Mouse (Mus musculus) liver, postnatal 0 days (tissue): ENCODE measurements around the gene Dpm2. TPM values are rescaled to one million over a fixed set of nuclear protein-coding genes. Genes with fewer than 3 reads are reported as not detected.

ENCODE experiments used
- ATAC-seq: fragments of 200-750 bp; cut with Nextera tagmentation; 2 replicates; pipeline ENCODE4 v1.8.0; 2017; ENCODE audit warnings: mild to moderate bottlenecking, moderate library complexity
- DNase-seq: peaks from one replicate; pipeline ENCODE4 v3.0.0-alpha.2; 2016
- H3K27ac ChIP-seq: fragments of 300-500 bp; sonication (generic); 2 replicates; pipeline ENCODE4 v1.5.1; 2014; ENCODE audit warnings: antibody characterized with exemption, moderate library complexity, mild to moderate bottlenecking, low read depth
- H3K27me3 ChIP-seq: fragments of 300-500 bp; sonication (generic); 2 replicates; pipeline ENCODE4 v1.6.1; 2014; ENCODE audit warnings: low read length, control low read depth, mixed read lengths; ENCODE audit not compliant: insufficient read depth
- H3K36me3 ChIP-seq: fragments of 300-500 bp; sonication (generic); replicated peaks from 2 replicates; pipeline ENCODE4 v1.6.1; 2014; ENCODE audit warnings: mild to moderate bottlenecking, control low read depth, low read length, moderate library complexity, mixed read lengths; ENCODE audit not compliant: insufficient read depth
- H3K4me1 ChIP-seq: fragments of 300-500 bp; sonication (generic); 2 replicates; pipeline ENCODE4 v1.6.1; 2014; ENCODE audit warnings: antibody characterized with exemption, mild to moderate bottlenecking, control low read depth; ENCODE audit not compliant: insufficient read depth
- H3K4me2 ChIP-seq: fragments of 300-500 bp; sonication (generic); 2 replicates; pipeline ENCODE4 v1.6.1; 2014; ENCODE audit warnings: low read depth, mild to moderate bottlenecking, low read length, moderate library complexity, mixed read lengths
- H3K4me3 ChIP-seq: fragments of 300-500 bp; sonication (generic); 2 replicates; pipeline ENCODE4 v1.5.1; 2014; ENCODE audit warnings: low read depth, low read length
- H3K9ac ChIP-seq: fragments of 300-500 bp; sonication (generic); replicated peaks from 2 replicates; pipeline ENCODE4 v1.6.1; 2014; ENCODE audit warnings: mild to moderate bottlenecking, moderate library complexity
- H3K9me3 ChIP-seq: fragments of 300-500 bp; sonication (generic); 2 replicates; pipeline ENCODE4 v1.6.1; 2016; ENCODE audit warnings: mild to moderate bottlenecking, control low read depth, low read length, mixed read lengths
- CTCF ChIP-seq: sonication (generic); IDR thresholded peaks from 2 replicates; pipeline ENCODE4 v1.5.1; 2016; ENCODE audit warnings: antibody characterized with exemption, low read depth
- EP300 ChIP-seq: IDR thresholded peaks from 2 replicates; pipeline ENCODE4 v1.6.1; 2016; ENCODE audit warnings: antibody characterized with exemption, low read depth, mild to moderate bottlenecking
- WGBS: fragments of 180-500 bp; shearing (Covaris S2); extraction: QIAGEN DNeasy Blood & Tissue Kit; methylation state at CpG from one replicate; pipeline ENCODE4 v1.1.7; 2014; ENCODE audit not compliant: insufficient replicate concordance; 5-methylcytosine and 5-hydroxymethylcytosine counted together
- polyA plus RNA-seq: library from polyadenylated mRNA; unstranded; fragments of >200 nt; fragmentation: Nextera tagmentation; extraction: Ambion mirVana; gene quantifications from 2 replicates; pipeline ENCODE4 v1.2.1, GENCODE M21; 2015

Dpm2 gene
- polyA plus RNA-seq, 1 experiment from 2014 or later = 41.7 TPM

DNA sequence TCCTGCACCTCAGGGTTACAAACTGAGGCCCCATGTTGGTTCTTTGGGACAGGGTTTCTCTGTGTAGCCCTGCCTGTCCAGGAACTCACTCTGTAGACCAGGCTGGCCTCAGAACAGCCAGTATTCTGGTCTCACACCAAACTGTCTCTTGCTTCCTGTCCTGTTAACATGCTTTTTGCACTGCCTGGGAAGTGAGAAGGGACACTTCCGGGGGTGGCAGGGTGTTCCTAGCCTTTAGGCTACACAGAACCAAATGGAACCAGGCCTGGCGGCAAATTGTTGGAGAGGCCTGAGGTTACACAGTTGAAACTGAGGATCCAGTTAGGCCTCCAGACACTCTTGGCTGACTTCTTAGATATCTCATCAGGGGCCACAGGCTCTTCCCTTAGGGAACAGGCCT lies 37.5 kb upstream of the Dpm2 start:
- Histone ChIP-seq H3K27me3 (peaks cover 17% of the 10 kb centered on the region), H3K36me3 (no peaks in the 10 kb centered on the region), H3K27ac (no peak overlapping the region), H3K4me1 (peaks cover 33% of the 10 kb centered on the region), H3K4me2 (no peak overlapping the region), H3K4me3 (no peak overlapping the region), H3K9me3 (no peaks in the 10 kb centered on the region), H3K9ac (no peak overlapping the region)
- DNase-seq = no peak
- TF ChIP-seq CTCF (no peak), EP300 (no peak)
- WGBS = 82% methylated on average over 2 of the region's 2 CpGs
- no peak for ATAC-seq

DNA sequence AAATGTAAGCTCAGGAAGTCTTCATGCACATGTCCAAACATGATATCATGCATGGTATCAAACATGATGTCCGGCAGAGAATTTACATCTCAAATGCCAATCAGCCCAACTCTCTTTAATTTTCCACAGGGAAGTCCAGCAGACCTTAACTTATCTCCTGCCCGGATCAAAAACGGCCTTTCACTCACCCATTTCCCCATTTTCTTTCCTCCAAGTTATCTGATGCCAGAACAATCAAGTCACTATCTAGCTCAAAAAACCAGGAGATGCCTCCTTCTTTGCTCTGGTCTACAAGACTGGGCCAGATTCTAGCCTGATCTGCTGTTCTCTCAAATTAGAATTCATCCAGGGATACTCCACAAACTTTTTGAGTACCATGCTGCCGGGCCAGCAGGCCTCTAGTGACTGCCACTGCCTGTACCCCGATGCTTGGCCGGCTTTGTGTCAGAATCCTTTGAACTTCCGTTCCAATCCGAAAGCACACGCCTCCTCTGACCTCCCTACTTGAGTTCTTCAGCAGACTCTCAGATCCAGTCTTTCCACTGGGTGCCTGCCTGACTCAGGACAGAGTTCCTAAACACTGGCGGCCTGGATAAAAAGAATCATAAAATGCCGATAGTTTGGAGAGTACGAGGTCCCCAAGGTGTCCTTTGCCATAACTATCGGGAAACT lies 36.5 kb upstream of the Dpm2 start:
- Histone ChIP-seq H3K9ac (peak overlapping the region; percentile 71), H3K9me3 (no peaks in the 10 kb centered on the region), H3K4me2 (peak overlapping the region; percentile 94), H3K4me1 (peaks cover 39% of the 10 kb centered on the region), H3K4me3 (peak overlapping the region; percentile 73), H3K27me3 (peaks cover 17% of the 10 kb centered on the region), H3K27ac (peak overlapping the region; percentile 88), H3K36me3 (no peaks in the 10 kb centered on the region)
- DNase-seq = peak; percentile 51
- no peak for ATAC-seq
- 12% methylated on average over 13 of the region's 13 CpGs for WGBS
- TF ChIP-seq CTCF = no peak
- no peak for TF ChIP-seq EP300

DNA sequence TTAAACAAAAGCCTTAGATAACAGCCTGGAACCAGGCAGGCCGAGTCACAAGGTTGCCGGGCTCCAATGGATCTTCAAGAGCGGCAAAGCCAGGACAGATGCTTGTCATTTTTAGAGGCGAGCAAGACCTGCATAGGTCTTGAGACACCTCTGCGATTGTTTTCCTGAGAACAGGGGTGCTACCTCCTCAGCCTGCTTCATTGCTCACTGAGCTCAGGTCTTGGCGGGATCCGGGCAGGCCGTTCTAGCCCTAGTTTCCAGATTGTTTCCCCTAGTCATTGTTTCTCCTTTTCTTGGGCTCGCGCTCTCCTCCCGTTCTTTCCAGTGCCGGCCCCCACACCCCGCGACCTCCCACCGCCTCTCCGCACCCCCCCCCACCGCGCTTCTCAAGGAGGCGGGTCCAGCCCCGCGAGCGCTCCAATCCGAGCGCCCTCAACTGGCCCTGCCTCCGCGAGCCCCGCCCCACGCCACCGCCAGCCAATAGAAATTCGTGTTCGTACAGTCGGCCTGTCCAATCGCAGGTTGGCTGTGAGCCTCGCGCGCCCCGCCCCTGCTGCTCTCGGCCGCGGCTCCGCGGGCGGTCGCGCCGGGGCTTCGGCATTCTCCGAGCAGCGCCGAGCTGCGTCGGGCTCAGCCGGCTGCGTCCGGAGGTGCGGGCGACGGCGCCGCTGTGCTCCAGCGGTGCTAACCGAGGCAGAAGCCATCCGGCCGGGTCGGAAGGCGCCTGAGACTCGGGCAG lies 35.8 kb upstream of the Dpm2 start, which contains the start of gene Fam102a:
TSS of gene Fam102a (plus strand) at position 600 of the 739 bp plus-strand sequence.
- peak within 1 kb of the TSS; percentile 88 for H3K27ac ChIP-seq
- ATAC-seq (peak; percentile 93), DNase-seq (peak; percentile 98)
- H3K4me3 ChIP-seq = peak within 1 kb of the TSS; percentile 73
- H3K9me3 ChIP-seq = no peaks in the 10 kb centered on the region
- peaks cover 17% of the 10 kb centered on the region for H3K27me3 ChIP-seq
- WGBS = under 1% methylated on average over 67 of the region's 67 CpGs
- no peaks in the 10 kb centered on the region for H3K36me3 ChIP-seq
- H3K9ac ChIP-seq = peak within 1 kb of the TSS; percentile 78
- no peak for TF ChIP-seq CTCF
- TF ChIP-seq EP300 = no peak
- H3K4me2 ChIP-seq = peak within 1 kb of the TSS; percentile 94
- peaks cover 46% of the 10 kb centered on the region for H3K4me1 ChIP-seq

DNA sequence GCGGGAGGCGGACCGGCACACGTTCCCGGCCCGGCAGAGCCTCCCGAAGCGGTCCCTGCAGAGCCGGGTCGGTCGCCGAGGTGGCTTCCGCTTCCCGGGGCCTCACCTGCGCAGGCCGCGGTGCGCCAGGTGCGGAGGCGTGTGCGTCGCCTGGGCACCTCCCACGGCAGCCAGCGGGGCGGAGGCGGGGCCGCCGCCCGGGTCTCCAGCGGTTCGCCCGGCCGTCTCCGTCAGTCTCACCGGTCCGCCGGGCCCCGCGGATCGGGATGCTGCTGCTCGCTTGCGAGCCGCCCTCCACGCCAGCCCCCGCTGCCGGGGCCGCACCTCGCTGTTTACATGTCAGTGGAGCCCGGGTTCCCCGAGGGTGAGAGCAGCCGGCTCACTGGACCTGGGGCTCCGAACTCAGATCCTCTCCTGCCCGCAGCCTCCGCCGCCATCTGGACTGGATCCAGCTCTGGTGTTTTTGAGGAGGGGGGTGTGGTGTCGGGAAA lies 35.1 kb upstream of the Dpm2 start:
- Histone ChIP-seq H3K4me2 (peak overlapping the region; percentile 94), H3K27ac (peak overlapping the region; percentile 88), H3K9ac (peak overlapping the region; percentile 78), H3K9me3 (no peaks in the 10 kb centered on the region), H3K27me3 (peaks cover 17% of the 10 kb centered on the region), H3K4me1 (peaks cover 46% of the 10 kb centered on the region), H3K4me3 (peak overlapping the region; percentile 73), H3K36me3 (no peaks in the 10 kb centered on the region)
- TF ChIP-seq EP300 = no peak
- TF ChIP-seq CTCF = no peak
- under 1% methylated on average over 55 of the region's 56 CpGs for WGBS
- peak; percentile 74 for ATAC-seq
- peak; percentile 78 for DNase-seq

DNA sequence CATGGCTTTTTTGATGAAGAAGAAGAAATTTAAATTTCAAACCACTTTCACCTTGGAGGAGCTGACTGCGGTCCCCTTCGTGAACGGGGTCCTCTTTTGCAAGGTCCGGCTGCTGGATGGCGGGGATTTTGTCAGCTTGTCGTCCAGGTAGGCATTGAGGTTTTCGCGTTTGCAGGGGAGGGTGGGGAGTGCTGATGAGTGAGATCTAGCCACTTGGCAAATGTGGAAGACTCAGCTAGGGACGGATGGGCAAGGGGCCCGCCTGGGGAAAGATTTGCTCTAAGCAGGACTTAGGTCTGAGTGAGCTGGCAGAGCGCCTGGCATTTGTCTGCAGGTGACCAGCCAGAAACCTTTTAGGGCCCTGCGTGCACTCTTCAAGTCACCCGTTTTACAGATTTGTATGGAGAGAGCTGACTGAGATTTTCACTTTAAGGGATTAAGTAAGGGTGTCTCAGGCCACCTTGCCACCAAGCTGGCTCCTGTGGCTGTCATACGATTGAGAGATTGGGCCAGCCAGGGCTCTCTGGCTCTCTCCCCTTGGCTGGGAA lies 34.5 kb upstream of the Dpm2 start:
- ATAC-seq (no peak), DNase-seq (peak; percentile 29)
- H3K4me3 ChIP-seq = peak overlapping the region; percentile 73
- H3K27me3 ChIP-seq = peaks cover 17% of the 10 kb centered on the region
- WGBS = 4% methylated on average over 14 of the region's 14 CpGs
- H3K4me1 ChIP-seq = peaks cover 46% of the 10 kb centered on the region
- H3K4me2 ChIP-seq = peak overlapping the region; percentile 94
- H3K36me3 ChIP-seq = no peaks in the 10 kb centered on the region
- H3K27ac ChIP-seq = peak overlapping the region; percentile 88
- peak overlapping the region; percentile 78 for H3K9ac ChIP-seq
- H3K9me3 ChIP-seq = no peaks in the 10 kb centered on the region
- TF ChIP-seq CTCF = no peak
- no peak for TF ChIP-seq EP300
